Mouse (Mus musculus): ENCODE results near the gene Gm614. TPM values are rescaled to one million over a fixed set of nuclear protein-coding genes. Genes with fewer than 3 reads are reported as not detected.

Gm614 gene
- under 1 TPM in 1 of 2 experiments, not detected in 1; 0.50 TPM for total RNA-seq (2021)
- long read RNA-seq, experiment 1 = 0 reads
- long read RNA-seq, experiment 2 = 0 reads

DNA sequence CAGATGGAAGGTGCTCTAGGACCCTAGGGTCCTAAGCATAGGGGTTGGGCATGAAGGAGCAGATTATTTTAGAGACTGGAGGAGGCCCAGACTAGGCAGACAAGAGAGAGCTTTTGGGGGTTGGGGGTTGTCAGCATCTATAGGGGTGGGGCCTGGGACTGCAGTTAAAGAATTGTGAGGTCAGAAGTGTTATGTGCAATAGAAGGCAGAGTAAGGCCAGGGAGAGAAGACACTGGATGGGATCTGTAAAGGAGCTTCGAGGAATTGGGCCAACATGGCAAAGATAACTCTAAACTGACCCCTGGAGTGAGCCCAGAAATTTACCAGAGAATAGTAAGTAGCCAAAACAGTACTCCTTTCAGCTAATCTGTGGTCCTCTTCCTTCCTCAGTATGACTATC lies at the start of gene Gm614:
Gene Gm614, minus strand, starts transcription at position 101 of the 400 bp plus-strand sequence.
- DNase-seq = no peak

DNA sequence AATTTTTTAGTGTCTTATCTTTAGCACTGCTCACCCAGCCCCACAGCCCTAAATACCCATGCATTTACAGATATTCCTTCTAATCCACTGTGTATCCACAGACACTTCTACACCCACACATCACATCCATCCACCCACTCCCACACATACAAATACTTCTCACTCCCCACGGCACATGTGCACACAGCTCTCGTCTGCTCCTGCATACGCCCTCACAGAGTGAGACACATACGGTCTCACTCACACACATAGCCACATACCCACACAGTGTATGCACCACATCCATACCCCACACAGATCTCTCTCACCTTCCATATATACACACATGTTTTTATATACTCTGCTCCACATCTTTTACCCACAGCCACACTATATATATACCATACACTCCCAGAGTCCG lies 45.5 kb upstream of the Gm614 start:
- DNase-seq = no peak

- DNase-seq = no peak
Observed at GRCm38 (mm10) chrX:101304646-101305045, 40.9 kb upstream of the Gm614 start.

DNA sequence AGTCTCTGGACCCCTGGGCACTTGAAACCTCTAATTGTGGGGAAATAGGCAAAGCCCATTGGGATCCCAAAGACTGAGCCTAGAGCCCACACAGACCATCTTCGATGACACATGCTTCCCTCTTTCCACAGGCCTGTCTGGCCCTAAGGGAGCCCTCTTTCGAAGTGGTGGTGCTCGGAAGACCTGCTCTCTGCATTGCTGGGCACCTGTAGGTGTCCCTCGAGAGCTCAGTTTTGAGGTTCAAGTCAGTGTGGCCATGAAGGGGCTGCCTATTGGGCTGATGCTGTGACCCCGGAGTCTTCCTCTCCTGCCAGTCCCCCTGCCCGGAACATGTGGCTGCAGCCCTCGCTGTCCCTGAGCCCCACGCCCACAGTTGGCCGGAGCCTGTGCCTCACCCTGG lies 37.9 kb upstream of the Gm614 start:
- no peak for DNase-seq

DNA sequence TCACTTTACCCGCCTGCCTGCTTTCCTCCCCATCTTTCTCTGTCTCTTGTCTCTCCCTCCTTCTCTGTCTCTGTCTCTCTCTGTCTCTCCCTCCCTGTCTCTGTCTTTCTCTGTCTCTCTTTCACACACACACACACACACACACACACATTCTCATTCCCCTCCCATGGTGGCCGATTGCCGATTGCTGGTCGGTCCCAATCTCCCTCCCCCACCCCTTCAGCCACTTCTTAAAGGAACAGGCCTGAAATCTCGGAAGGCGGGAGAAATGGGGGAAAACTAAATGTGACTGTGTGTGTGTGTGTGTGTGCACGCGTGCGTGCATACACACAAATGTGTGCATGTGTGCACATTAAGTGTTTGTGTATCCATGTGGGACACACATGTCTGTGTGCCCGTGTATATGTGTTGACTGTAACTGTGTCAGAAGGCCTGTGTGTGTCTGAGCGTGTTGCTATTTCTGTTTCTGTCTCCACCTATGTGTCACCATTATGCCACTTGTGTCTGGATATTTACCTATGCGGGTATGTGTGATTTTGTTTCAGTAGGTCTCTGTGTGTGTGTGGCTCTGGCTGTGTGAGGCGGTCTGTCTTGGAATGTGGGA lies 36.7 kb upstream of the Gm614 start:
- peak; percentile 14 for DNase-seq

DNA sequence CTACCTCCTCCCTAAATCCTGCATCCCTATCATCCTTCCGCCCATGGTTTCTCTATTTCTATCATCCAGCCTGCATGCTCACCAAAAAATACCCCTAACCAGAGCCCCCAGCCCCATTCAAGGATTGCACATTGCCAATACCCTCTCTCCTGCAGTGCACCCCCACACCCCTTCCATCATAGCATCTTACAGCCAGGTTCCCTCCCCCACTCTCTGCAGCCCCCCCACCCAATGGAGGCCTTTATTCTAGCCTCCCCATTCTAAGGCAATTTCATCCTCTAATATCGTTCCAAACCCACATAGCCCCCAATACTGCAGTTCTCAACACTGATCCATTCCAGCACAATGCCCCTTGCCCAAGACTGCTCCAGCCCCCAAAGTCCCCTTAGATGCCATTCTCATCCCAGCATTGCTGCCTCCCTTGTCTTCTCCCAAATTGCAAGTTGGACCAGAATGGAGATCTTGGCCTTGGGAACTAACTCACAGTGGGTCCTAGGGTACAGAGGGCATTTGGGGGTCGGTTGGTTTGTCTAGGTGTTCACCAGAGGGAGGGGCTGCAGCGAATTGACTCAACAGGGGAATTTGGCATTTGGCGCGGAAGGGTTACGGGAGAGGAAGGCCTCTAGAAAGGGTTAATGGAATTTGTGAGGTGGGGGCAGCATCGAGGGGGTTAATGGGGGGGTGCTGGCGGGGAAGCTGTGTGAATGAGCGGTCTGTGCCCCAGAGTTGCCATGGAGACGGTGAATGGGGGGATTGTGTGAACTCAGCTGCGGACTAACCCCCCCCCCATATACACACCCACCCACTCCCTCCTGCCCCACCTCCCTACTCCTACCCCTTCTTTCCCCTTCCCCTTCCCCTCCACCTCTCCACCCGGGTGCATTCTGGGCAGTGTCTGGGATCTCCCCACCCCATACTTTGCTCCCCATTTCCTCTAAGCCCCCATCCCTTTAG lies 36.0 kb upstream of the Gm614 start:
- no peak for DNase-seq

GRCm38 (mm10) chrX:101299055-101299454 lies 35.3 kb upstream of the Gm614 start, which contains the start of gene Nlgn3:
TSS of gene Nlgn3 (plus strand) at chrX:101299168.
- peak; percentile 14 for DNase-seq

DNA sequence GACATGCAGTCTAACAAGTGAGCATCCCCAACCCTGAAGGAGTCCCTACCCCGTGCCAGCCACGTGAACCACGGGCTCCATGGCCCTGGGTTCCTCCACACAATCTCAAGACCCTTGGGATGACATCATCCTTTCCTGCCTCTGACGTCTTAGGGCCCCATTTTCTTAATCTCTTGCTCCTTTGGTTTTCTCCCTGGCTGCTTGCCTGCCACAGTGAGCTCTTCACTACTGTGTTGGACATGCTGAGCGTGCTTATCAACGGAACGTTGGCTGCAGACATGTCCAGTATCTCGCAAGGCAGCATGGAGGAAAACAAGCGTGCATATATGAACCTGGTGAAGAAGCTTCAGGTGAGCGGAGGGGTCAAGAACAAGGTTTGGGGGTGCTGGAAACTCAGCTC lies 26.3 kb upstream of the Gm614 start:
- no peak for DNase-seq

DNA sequence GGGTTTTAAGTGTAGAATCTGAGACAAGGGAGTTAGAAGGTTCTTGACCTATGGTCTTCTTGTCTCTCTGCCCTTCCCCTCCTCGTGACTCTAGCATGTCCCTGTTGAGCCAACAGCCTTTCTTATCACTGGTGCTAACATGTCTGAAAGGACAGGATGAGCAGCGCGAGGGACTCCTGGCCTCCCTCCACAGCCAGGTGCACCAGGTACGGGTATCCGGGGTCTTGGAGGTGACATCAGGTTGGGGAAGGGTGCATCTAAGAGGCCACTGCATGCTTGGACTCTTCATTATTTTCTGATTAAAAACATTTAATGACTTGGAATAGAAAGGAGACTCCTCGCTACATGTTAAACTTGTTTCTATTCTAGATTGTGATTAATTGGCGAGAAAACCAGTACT lies 25.2 kb upstream of the Gm614 start:
- no peak for DNase-seq

- no peak for DNase-seq
Observed at GRCm38 (mm10) chrX:101288432-101288831, 24.6 kb upstream of the Gm614 start.

GRCm38 (mm10) chrX:101287543-101287942 lies 23.8 kb upstream of the Gm614 start:
- no peak for DNase-seq

DNA sequence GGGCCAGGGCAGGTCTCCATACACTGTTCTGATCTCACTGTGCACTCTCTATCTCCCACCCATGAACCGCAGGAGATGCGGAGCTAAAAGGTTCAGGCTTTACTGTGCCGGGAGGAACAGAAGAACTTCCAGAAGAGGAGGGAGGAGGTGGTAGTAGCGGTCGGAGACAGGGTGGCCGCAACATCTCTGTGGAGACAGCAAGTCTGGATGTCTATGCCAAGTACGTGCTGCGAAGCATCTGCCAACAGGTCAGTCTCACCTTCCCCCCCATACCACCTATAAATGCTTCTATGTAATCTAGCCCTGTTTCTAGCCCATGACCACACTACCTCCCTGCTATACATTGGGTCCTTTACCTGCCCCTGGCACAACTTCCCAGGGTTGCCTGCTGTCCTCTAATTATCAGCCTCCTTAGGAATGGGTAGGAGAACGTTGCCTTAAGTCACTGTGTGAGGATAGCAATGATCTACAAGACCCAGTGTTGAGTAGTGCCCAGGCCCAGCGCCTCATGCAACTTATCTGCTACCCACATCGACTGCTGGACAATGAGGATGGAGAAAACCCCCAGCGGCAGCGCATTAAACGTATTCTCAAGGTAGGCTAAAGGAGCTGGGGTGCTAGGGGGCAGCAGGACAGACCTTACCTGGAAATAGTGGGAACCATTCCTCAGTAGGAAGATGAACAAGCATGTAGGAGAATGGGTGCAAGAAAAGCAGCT lies 22.3 kb upstream of the Gm614 start:
- DNase-seq = no peak

DNA sequence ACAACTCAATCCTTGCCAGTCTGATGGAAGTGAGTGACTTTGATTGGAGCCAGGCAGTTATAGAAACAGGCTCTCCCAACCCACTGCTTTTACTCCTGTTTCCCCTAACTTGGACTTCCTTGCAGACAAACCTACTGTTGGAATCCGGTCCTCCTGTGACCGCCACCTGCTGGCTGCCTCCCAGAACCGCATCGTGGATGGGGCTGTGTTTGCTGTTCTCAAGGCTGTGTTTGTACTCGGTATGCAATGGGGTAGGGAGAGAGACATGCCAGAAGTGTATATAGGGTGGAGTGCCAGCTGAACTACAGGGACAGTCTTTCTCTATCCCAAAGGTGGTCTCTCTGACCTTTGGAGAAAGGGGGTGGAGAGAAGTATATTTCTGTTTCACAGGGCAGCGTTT lies 21.7 kb upstream of the Gm614 start:
- DNase-seq = peak; percentile 48

DNA sequence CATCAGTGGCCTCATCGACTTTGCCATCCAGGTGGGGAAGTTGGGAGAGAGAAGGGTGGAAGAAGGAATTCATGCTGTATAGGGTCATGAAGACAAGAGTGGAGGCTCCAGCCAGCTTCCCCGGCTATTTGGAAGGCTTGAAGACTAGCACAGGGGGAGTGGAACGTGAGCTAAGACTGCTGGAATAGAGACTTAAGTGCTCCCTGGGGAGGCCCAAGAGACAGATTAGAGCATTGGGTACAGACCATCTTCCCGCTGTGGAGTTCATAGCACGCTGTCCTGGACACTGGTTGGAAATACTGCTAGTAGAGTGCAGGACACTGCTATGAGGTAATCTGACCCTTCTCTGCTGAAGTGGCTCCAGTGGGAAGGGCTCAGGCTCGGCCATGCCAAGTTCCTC lies 19.0 kb upstream of the Gm614 start:
- no peak for DNase-seq

- DNase-seq = peak; percentile 82
Observed at GRCm38 (mm10) chrX:101273875-101274738, 10.3 kb upstream of the Gm614 start, which contains the start of gene Med12. TSS of gene Med12 (plus strand) at chrX:101274030.

GRCm38 (mm10) chrX:101273410-101273809 lies 9.6 kb upstream of the Gm614 start:
- no peak for DNase-seq

DNA sequence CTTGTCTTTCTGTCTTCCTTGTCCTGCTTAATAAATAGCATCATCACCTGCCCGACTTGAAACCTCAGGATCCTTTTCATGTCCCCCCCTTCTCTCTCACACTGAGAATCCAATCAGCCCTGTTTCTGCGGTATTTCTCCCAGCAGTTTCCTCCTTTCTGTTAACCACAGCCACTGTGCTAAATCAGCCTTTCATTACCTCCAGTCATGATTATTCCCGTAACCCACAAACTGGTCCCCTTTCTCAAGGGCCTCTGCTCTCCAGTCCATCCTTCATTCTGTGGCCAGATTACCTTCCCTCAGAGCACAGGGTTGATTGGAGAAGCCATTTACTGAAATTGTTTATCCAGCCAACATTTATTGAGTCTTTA lies 4.9 kb upstream of the Gm614 start, which contains the start of gene Gm20489:
Gene Gm20489, minus strand, starts transcription at position 269 of the 370 bp plus-strand sequence.
- DNase-seq = no peak

- DNase-seq = no peak
Observed at GRCm38 (mm10) chrX:101268025-101268754, 4.4 kb upstream of the Gm614 start, which contains the start of gene Il2rg. TSS of gene Il2rg (minus strand) at chrX:101268255.

DNA sequence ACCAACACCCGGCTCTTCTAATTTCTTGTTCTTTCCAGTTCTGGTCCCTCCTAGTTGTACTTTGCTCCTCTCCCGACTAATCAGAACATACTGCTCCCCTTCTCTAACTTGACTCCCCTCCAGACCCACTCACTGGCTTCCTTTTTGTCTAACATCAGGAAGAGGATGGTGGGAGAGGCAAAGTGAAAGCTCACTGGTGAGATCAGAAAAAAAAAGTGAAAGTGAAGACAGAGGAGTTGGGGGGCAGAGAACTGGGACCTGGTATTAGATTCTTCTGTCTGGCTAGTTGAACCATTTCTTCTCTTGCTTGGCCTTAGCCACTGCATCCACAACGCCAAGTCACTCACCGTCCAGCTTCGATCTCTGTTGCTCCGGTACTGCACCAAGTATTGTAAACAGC lies 2.8 kb upstream of the Gm614 start:
- no peak for DNase-seq

DNA sequence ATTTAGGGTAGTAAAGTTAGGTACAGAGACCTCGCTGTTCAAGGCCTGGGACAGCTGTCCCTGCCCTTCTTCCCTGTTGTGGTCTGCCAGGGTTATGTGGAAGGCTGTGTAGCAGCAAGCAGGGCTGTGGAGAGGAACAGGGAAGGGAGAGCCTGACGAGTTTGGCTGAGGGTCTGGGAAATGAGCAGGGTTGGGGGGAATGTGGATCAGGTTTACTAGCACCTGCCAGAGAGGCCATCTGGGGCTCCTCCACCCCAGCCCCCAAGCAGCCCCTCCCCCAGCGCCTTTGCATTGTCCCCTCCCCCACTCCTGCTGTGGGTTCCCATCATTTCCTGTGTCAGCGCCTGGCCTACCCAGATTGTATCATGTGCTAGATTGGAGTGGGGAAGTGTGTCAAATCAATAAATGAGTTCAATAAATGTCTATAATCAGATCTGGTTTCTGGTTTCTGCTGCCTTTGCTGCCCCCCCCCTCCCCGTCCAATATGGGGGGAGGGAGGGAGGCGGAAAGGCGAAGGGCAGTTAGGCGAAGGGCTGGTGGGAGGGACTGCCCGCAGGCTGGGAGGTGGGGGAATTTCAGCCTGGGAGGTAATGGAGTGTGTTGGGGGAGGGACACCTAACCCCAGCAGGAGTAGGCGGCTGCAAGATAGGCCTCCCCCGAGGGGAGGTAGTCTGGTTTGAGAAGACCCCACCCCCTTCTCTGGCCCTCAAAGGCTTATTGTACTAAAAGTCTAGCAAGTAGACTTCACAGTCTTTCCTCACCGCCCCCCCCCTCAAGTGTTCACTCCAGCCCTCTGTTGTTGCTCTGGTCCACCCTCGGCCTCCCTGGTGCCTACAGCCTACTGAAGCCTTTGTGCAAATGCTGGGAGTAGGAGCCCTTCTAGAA lies 3.1 kb downstream of the Gm614 start:
- no peak for DNase-seq
